Mouse (Mus musculus) bone marrow, adult 2 months (tissue): ENCODE data around the gene Wfdc16. TPM values are rescaled to one million over a fixed set of nuclear protein-coding genes. Genes with fewer than 3 reads are reported as not detected.
A peak's percentile ranks its signal among the peaks of the same experiment; 100 is the strongest.
"Not testable (repeated sequence)": the region's sequence is repeated elsewhere in the genome, so short reads cannot be mapped to it uniquely, and the experiment has no call there.

Source experiments
- H3K27ac ChIP-seq: fragments of 200-500 bp; 2 replicates; pipeline ENCODE4 v1.5.1; 2012; ENCODE audit warnings: low read depth, mild to moderate bottlenecking, control low read depth, inconsistent platforms, low read length; ENCODE audit not compliant: control insufficient read depth, poor library complexity, insufficient read depth
- H3K4me1 ChIP-seq: fragments of 200-500 bp; 2 replicates; pipeline ENCODE4 v1.6.1; 2011; ENCODE audit warnings: low read length; ENCODE audit not compliant: control insufficient read depth, insufficient read depth
- H3K4me3 ChIP-seq: fragments of 200-500 bp; replicated peaks from 2 replicates; pipeline ENCODE3; 2011; ENCODE audit warnings: mild to moderate bottlenecking, low read depth, low read length, control low read depth; ENCODE audit not compliant: control insufficient read depth
- CTCF ChIP-seq: fragments of 200-500 bp; IDR thresholded peaks from 2 replicates; pipeline ENCODE4 v1.5.1; 2011; ENCODE audit warnings: low read length, control low read depth; ENCODE audit not compliant: control insufficient read depth, insufficient read depth
- POLR2A ChIP-seq: fragments of 200-500 bp; IDR thresholded peaks from 2 replicates; pipeline ENCODE4 v1.6.1; 2011; ENCODE audit warnings: low read depth, mild to moderate bottlenecking, control low read depth, low read length, borderline replicate concordance; ENCODE audit not compliant: control insufficient read depth
- WGBS: fragments of 180-500 bp; shearing (Covaris S2); methylation state at CpG from one replicate; pipeline ENCODE4 v1.1.7; 2018; 5-methylcytosine and 5-hydroxymethylcytosine counted together
- polyA plus RNA-seq: library from polyadenylated mRNA; stranded (reverse); fragments of >200 nt; gene quantifications from 2 replicates; pipeline ENCODE4 v1.2.4, GENCODE M21; 2011; ENCODE audit warnings: low replicate concordance; ENCODE audit not compliant: missing spikeins, insufficient read depth, insufficient read length

The Wfdc16 gene
- polyA plus RNA-seq, 1 experiment, result not detected

DNA sequence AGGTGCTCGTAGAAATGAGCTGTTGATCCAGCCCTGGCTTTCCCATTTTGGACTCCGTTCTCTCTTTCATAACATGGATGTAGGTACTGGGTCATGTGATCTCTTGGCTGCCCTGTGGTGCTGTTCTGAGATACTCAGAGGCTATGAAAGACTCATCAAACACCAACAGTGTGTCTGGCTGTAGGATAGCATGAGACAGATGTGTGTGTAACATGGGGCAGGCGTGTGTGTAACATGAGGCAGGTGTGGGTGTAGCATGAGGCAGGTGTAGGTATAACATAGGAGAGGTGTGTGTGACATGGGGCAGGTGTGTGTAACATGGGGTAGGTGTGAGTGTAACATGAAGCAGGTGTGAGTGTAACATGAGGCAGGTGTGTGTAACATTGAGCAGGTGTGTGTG, 23.2 kb downstream of the Wfdc16 start:
- Histone ChIP-seq H3K4me3 (no peak overlapping the region), H3K4me1 (no peaks in the 10 kb centered on the region), H3K27ac (no peak overlapping the region)
- 83% methylated on average over 3 of the region's 3 CpGs for WGBS
- TF ChIP-seq CTCF (no peak), POLR2A (no peak)

DNA sequence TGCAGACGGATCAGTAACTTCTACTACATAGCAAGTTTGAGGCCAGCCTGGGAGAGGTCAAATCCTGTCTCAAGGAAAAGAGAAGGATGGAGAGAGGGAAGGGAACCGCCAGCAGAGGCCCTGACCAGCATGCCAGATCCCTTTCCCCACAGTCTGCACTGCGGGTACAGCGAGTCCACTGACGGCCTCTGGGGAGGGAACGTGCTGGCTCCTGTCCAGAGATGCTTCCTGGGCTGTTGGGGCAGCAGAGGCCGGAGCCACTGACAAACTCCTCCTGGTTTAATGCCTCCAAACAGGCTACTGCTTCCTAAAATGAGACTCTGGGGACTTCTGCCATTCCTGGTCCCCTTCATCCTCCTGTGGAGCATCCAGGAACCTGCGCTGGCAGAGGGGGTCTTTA, 25.1 kb downstream of the Wfdc16 start, which contains the start of the genes Wfdc6b and Wfdc8:
Gene Wfdc6b (plus strand): TSS at position 52 of the 400 bp plus-strand sequence.
Gene Wfdc8 (minus strand): TSS at position 156 of the 400 bp plus-strand sequence.
- WGBS, result 62% methylated on average over 8 of the region's 8 CpGs
- H3K4me3 ChIP-seq, H3K4me1 ChIP-seq, H3K27ac ChIP-seq: not testable (repeated sequence)

DNA sequence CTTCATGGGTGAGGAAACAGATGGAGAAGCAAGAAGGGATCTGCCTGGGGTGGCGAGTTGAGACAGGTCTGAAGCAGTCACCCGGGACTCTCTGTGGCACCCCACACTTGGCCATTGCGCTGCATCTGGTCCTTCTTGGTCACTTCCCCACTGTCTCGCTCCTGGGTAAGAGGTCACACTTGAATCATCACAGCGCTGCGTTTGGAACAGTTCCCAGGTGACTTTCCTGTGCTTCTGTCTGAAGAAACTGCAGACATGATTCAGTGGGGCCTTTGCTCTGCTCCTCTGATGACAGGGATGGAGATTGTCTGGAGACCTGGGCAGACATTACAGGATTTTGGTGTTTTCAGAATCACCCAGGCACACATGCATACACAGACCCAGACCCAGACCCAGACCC, 29.8 kb downstream of the Wfdc16 start:
- no peak overlapping the region for H3K27ac ChIP-seq
- 61% methylated on average over 6 of the region's 6 CpGs for WGBS
- H3K4me3 ChIP-seq, result no peak overlapping the region
- no peak for TF ChIP-seq POLR2A
- TF ChIP-seq CTCF, result no peak
- H3K4me1 ChIP-seq, result no peaks in the 10 kb centered on the region

DNA sequence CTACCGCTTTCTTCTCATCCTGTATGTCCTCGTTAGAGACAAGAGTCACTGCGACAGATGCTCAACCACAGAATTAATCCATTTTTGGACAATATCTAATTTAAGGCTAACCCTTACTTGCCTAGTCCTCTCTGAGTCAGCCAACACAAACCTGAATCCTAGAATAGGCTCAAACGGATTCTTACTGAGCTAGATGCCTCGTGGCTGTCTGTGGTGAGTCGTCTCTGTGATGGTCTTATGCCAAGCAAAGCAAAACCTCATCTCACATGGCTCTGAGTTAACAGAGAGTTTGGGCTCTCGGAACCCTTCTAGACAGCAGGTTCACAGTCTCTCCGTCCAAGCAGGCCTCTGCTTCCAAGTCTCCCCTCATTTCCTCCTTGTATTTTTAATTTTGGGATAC, 34.2 kb downstream of the Wfdc16 start:
- H3K4me3 ChIP-seq, result no peak overlapping the region
- no peak for TF ChIP-seq CTCF
- TF ChIP-seq POLR2A, result no peak
- 76% methylated on average over 8 of the region's 8 CpGs for WGBS
- H3K4me1 ChIP-seq, result no peaks in the 10 kb centered on the region
- no peak overlapping the region for H3K27ac ChIP-seq

GRCm38 (mm10) chr2:164603482-164603881, 35.1 kb downstream of the Wfdc16 start:
- no peak overlapping the region for H3K27ac ChIP-seq
- H3K4me1 ChIP-seq, result no peaks in the 10 kb centered on the region
- no peak overlapping the region for H3K4me3 ChIP-seq
- no peak for TF ChIP-seq CTCF
- TF ChIP-seq POLR2A, result no peak
- 85% methylated on average over 3 of the region's 3 CpGs for WGBS

DNA sequence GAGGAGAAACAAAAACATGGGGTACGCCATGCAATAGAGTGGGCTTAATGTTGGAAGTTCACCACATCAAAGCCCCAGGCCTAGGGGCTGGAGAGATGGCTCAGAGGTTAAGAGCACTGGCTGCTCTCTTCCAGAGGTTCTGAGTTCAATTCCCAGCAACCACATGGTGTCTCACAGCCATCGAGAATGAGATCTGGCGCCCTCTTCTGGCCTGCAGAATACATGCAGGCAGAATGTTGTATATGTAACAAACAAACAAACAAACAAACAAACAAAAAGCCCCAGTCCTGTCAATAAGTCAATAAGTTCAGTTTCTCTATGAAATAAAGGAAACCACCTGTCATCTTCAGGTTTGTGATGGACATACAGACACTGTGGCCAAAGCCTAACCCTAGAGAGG, 38.4 kb downstream of the Wfdc16 start:
- Histone ChIP-seq H3K4me1 (no peaks in the 10 kb centered on the region), H3K4me3 (no peak overlapping the region), H3K27ac (no peak overlapping the region)
- TF ChIP-seq CTCF, result peak; percentile 34
- TF ChIP-seq POLR2A, result no peak
- WGBS, result 57% methylated on average over 3 of the region's 3 CpGs

DNA sequence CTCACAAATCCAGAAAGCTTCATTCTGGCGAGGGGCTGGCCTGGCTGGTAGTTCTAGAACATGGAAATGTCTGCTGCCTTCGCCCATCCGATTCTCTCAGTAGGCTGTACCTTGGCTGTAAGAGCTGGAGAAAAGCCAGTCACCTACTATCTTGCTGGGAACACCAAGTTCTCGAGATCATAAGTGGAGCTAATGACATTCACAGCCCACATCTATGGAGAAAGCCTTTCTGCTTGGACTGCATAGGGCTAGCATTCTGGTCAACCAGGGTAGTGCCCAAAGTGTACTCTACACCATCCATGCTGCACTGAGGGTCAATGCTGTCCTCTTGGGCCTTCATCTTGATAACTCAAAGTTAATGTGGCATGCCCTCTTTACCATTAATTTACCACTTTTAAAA, 45.1 kb downstream of the Wfdc16 start, which contains the start of gene Eppin:
Gene Eppin (minus strand): TSS at position 101 of the 400 bp plus-strand sequence.
- H3K27ac ChIP-seq, result no peak within 1 kb of the TSS
- 67% methylated on average over 4 of the region's 4 CpGs for WGBS
- no peak for TF ChIP-seq CTCF
- TF ChIP-seq POLR2A, result no peak
- H3K4me3 ChIP-seq, result no peak within 1 kb of the TSS
- H3K4me1 ChIP-seq, result no peaks in the 10 kb centered on the region

GRCm38 (mm10) chr2:164592014-164592413, 46.6 kb downstream of the Wfdc16 start:
- peak; percentile 37; the same call in 1 of the 2 replicates for TF ChIP-seq CTCF
- TF ChIP-seq POLR2A, result no peak
- 9% methylated on average over 4 of the region's 4 CpGs for WGBS

DNA sequence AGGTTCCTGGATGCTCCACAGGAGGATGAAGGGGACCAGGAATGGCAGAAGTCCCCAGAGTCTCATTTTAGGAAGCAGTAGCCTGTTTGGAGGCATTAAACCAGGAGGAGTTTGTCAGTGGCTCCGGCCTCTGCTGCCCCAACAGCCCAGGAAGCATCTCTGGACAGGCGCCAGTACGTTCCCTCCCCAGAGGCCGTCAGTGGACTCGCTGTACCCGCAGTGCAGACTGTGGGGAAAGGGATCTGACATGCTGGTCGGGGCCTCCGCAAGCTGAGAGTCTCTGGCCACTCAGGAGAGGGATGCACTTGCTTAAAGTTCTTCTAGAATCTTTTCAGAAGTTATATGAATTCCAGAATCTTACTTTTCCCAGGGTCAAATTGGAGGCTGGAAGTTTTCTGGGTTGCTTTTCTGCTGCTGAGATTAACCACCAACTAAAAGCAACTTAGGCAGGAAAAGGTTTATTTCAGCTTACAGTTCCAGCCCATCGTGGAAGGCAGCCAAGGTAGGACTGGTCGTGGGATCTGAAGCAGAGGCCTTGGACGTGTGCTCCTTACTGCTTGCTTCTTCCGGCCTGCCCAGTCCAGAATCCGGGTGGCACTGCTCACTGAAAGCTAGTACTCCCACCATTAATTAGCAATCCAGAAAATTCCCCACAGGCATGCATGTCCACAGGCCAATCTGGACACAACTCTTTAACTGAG, 53.4 kb downstream of the Wfdc16 start, which contains the start of gene Wfdc6a:
Gene Wfdc6a (minus strand): TSS at position 423 of the 701 bp plus-strand sequence.
- H3K4me3 ChIP-seq, H3K27ac ChIP-seq, H3K4me1 ChIP-seq: not testable (repeated sequence)
- WGBS, result 63% methylated on average over 13 of the region's 13 CpGs

More at GRCm38 (mm10) chr2:164592014-164592413, 46.6 kb downstream of the Wfdc16 start:
- Histone ChIP-seq H3K4me1 (no peaks in the 10 kb centered on the region), H3K4me3 (no peak overlapping the region), H3K27ac (no peak overlapping the region)

Other genes starting within 250 kb of the Wfdc16 start
- gene Slpi, start 249.7 kb downstream of the Wfdc16 start, polyA plus RNA-seq, result 48.8 and 108 TPM in 2 replicates
- not detected in 2 replicates for gene Rbpjl, start 235.7 kb downstream of the Wfdc16 start, polyA plus RNA-seq
- gene Matn4, start 233.6 kb downstream of the Wfdc16 start, polyA plus RNA-seq, result 0.86 and 1.2 TPM in 2 replicates
- 12.6 and 22.1 TPM in 2 replicates for gene Sdc4, start 194.9 kb downstream of the Wfdc16 start, polyA plus RNA-seq
- 10.1 and 26.7 TPM in 2 replicates for gene Sys1, start 181.8 kb downstream of the Wfdc16 start, polyA plus RNA-seq
- gene Gm20458, start 177.8 kb downstream of the Wfdc16 start, polyA plus RNA-seq, result not detected in 2 replicates
- not detected in 2 replicates for gene Trp53tg5, start 165.1 kb downstream of the Wfdc16 start, polyA plus RNA-seq
- gene Dbndd2, start 152.7 kb downstream of the Wfdc16 start, polyA plus RNA-seq, result 7.5 and 8.1 TPM in 2 replicates
- gene Pigt, start 141.3 kb downstream of the Wfdc16 start, polyA plus RNA-seq, result 27.8 and 39.1 TPM in 2 replicates
- gene Wfdc2, start 76.4 kb downstream of the Wfdc16 start, polyA plus RNA-seq, result 2.8 TPM in 1 of 2 replicates, not detected in the other
- not detected in 2 replicates for gene Spint3, start 65.3 kb downstream of the Wfdc16 start, polyA plus RNA-seq
- not detected in 2 replicates for gene Wfdc6a, start 53.3 kb downstream of the Wfdc16 start, polyA plus RNA-seq
- not detected in 2 replicates for gene Eppin, start 45.2 kb downstream of the Wfdc16 start, polyA plus RNA-seq
- gene Wfdc6b, start 25.3 kb downstream of the Wfdc16 start, polyA plus RNA-seq, result not detected in 2 replicates
- gene Wfdc8, start 25.2 kb downstream of the Wfdc16 start, polyA plus RNA-seq, result not detected in 2 replicates
- gene Wfdc10, start 17.2 kb upstream of the Wfdc16 start, polyA plus RNA-seq, result not detected in 2 replicates
- not detected in 2 replicates for gene Wfdc9, start 17.8 kb upstream of the Wfdc16 start, polyA plus RNA-seq
- not detected in 2 replicates for gene Wfdc11, start 35.3 kb upstream of the Wfdc16 start, polyA plus RNA-seq
- not detected in 2 replicates for gene Wfdc13, start 46.3 kb upstream of the Wfdc16 start, polyA plus RNA-seq
- not detected in 2 replicates for gene Spint4, start 59.7 kb upstream of the Wfdc16 start, polyA plus RNA-seq
- gene Spint5, start 76.5 kb upstream of the Wfdc16 start, polyA plus RNA-seq, result not detected in 2 replicates
- gene Wfdc3, start 107.1 kb upstream of the Wfdc16 start, polyA plus RNA-seq, result 2.1 and 2.2 TPM in 2 replicates
- gene Dnttip1, start 107.2 kb upstream of the Wfdc16 start, polyA plus RNA-seq, result 35.3 and 47.6 TPM in 2 replicates
- 261 and 459 TPM in 2 replicates for gene Ube2c, start 131.1 kb upstream of the Wfdc16 start, polyA plus RNA-seq
- 9.6 and 12.2 TPM in 2 replicates for gene Tnnc2, start 141.2 kb upstream of the Wfdc16 start, polyA plus RNA-seq
- 2.3 and 5.8 TPM in 2 replicates for gene Snx21, start 147.0 kb upstream of the Wfdc16 start, polyA plus RNA-seq
- 16.5 and 36.5 TPM in 2 replicates for gene Acot8, start 166.1 kb upstream of the Wfdc16 start, polyA plus RNA-seq
- 3.4 and 4.4 TPM in 2 replicates for gene Zswim3, start 166.3 kb upstream of the Wfdc16 start, polyA plus RNA-seq
- gene Zswim1, start 183.9 kb upstream of the Wfdc16 start, polyA plus RNA-seq, result 2.1 and 3.7 TPM in 2 replicates
- gene Spata25, start 189.7 kb upstream of the Wfdc16 start, polyA plus RNA-seq, result not detected in 2 replicates
- gene Ctsa, start 194.1 kb upstream of the Wfdc16 start, polyA plus RNA-seq, result 61.0 and 109 TPM in 2 replicates
- gene Neurl2, start 194.7 kb upstream of the Wfdc16 start, polyA plus RNA-seq, result 0.97 TPM in 1 of 2 replicates, not detected in the other
- gene Pltp, start 218.9 kb upstream of the Wfdc16 start, polyA plus RNA-seq, result 2.4 and 6.5 TPM in 2 replicates
- gene Pcif1, start 240.5 kb upstream of the Wfdc16 start, polyA plus RNA-seq, result 24.8 and 31.6 TPM in 2 replicates